Mouse (Mus musculus) cerebellum, postnatal 4 days (tissue): ENCODE results near the gene Mettl7a1.
"Not testable (repeated sequence)": the region's sequence is repeated elsewhere in the genome, so short reads cannot be mapped to it uniquely, and the experiment has no call there.

Experiments
- DNase-seq, 2 experiments: peaks; one replicate each; pipeline ENCODE4 v3.0.0; 2022; ENCODE audit warnings: low spot score in 2 of 2, mixed read lengths in 1 of 2

Mettl7a1 gene

DNA sequence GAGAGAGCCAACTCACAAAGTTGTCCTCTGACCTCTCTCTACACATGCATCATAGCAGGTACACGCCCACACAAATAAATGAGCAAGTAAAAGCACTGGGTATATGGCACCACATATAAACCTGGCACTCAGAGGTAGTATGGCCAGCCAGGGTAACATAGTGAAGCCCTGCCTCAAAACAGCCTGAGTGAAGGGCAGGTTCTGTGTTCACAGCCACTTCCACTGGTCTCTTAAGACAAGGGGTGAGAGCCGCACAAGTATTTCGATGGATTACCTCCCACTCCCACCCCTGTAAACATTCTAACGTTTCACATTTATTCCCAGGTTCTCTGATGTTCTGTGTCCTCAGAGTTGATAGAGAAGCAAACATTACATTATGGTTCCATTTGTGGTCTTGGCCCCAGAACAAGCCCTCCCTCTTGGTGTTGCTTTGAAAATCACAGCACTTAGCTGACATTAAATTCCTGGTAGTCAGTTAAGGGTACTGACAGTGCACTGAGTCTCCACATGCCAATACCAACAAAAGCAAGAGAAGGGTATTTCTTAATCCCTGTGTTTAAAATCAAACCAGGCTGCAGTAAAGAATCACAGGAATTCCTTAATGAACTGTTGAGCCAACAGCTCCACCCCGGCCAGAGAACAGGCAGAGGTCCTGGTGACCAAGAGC is 37.5 kb downstream of the Mettl7a1 start:
- not testable (repeated sequence) for DNase-seq

DNA sequence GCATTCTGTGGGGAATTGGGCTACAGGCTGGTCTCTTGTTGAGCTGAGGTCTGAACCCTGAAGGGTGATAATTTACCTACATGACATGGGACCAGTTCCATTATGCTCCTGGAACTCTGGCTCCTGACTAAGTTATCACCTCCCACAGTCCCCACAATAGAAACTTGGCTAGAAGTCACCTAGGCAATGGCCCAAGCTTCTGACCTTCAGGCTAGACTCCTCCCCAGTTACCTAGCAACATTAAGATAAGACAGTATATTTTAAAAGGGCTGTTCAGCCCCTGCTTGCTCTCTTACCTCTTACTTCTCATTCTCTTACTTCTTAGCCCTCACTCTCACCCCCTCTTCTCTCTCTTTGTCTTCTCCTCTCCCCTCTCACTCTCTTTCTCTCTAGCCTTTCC is 41.5 kb downstream of the Mettl7a1 start:
- DNase-seq = no peak

DNA sequence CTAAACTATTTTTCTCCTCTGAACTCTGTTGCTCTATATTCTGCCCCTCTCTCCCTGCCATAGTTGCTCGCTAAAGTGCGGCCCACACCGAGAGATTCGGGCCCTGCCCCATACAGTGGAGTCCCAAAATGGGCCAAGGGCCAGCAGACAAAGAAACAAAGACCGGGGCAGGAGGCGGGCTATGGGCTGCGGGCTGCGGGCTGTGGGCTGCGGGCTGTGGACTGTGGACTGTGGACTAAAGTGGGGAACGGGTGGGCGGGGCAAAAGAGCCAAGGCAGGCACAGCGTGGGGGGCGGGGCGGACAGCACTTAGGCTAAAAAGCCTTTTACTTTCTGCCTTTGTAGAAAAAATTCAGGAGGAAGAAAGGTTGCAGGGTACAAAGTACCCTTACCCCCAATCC is 42.8 kb downstream of the Mettl7a1 start:
- no peak for DNase-seq

DNA sequence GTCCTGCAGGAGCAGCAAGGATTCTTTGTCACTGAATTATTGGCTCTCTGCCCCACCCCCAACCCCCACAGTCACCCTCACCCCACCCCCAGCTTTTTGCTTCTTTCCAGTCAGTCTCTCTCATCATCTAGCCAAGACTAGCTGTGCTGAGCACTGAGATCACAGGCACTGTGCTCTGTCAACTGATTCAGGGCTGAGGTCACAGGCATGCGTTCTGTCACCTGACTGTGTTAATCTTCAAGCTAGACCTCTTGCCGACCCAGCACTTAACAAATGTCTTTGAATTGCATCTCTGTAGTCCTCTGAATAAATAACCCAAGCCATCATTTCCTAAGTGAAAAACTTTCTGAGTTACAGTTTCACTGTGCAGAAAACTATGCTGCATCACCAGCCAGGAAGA is 45.6 kb downstream of the Mettl7a1 start:
- DNase-seq = no peak

DNA sequence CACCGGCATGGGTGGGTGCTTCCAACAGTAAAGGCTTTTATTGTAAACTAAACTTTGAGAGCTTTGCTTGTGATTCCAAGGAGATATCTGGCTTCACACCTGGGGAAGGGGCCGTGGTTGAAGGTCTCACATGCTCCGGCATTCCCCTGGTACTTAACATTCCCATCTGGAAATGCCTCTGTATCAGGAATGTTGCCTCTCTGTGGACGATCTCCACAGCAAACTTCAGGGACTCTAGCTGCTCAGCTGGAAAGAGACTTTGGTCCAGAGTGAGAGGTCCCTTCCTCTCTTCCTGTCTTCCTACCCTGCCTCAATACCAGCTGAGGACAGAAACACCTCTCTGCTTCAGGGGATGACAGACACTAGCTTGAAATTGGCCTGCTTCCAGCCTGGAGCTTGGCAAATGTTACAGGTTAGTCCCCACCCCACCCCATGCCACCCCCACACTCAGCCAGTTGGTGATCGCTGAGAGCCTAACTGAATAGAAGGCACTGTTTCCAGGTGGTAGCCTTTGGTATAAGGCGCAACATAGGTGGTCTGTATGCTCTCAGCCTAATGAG is 47.6 kb downstream of the Mettl7a1 start:
- no peak for DNase-seq

DNA sequence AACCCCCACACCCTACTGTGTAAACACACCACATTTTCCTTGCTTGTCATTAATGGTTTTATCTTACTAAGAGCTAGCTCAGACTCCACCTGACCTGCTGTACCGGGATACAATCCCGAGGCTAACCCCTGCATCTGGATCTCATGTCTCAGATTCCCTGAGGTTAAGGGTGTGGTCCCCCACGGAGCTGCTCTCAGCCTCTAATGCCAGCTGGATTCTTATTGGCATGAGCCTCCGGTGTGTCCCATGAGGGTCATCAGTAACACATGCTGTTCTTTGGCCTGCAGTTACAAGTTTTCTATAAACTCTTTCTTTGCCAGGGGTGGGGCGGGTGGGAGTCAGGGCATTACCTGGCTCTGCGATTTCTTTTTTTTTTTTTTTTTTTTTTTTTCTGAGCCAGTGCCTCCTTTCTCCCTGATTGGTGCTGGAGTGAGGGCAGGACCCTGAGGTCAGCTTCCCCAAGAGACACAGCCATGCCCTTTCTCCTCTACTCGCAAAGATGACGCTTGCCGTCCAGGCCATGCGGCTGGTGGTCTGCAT is 48.8 kb downstream of the Mettl7a1 start, which contains the start of the genes Methig1 and Mettl7a2:
Gene Methig1 (plus strand): TSS at position 439 of the 540 bp plus-strand sequence.
Gene Mettl7a2 (plus strand): TSS at position 490 of the 540 bp plus-strand sequence.
- DNase-seq = no peak

DNA sequence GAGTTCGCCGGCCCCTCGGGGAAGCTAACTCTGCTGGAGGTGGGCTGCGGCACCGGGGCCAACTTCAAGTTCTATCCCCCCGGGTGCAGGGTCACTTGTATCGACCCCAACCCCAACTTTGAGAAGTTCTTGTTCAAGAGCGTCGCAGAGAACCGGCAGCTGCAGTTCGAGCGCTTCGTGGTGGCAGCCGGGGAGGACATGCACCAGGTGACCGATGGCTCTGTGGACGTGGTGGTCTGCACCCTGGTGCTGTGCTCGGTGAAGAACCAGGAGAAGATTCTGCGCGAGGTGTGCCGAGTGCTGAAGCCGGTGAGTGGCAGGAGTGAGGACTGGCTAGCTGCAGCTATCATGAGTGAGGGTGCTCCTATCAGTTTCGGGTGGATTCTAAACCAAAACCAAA is 49.5 kb downstream of the Mettl7a1 start:
- not testable (repeated sequence) for DNase-seq

DNA sequence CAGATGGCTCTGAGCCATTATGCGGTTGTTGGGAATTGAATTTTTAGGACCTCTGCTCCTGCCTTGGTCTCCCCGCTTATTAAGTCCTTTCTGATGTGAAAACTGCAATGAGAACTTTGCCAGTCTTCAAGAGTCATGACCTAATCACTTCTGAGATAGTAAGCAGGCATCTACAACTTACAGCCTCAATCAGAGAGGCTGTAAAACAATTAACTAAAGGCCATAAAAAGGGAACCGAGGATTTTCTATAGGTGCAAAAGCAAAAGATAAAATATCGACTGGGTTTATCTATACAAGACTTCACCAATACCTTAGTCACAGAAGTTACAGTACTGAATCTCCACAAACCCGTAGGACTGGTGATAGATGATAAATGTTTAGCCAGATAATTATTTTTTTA is 51.9 kb downstream of the Mettl7a1 start:
- no peak for DNase-seq

DNA sequence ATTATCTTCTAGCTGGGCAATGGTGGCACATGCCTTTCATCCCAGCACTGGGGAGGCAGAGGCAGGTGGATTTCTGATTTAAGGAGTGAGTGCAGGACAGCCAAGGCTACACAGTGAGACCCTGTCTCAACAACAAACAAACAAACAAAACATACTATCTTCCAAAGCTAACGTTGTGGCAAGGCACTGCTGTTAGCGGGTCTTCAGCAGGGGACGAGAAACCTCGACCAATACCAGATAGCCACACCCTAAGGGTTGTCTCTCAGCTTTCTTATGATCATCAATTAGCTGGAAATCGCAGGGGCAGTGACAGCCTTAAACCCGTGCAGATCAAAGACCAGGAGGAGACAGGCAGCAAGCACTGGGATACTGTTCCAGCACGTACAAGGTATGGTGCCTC is 60.3 kb downstream of the Mettl7a1 start, which contains the start of gene Higd1c:
Gene Higd1c (plus strand): TSS at position 301 of the 400 bp plus-strand sequence.
- DNase-seq = no peak

DNA sequence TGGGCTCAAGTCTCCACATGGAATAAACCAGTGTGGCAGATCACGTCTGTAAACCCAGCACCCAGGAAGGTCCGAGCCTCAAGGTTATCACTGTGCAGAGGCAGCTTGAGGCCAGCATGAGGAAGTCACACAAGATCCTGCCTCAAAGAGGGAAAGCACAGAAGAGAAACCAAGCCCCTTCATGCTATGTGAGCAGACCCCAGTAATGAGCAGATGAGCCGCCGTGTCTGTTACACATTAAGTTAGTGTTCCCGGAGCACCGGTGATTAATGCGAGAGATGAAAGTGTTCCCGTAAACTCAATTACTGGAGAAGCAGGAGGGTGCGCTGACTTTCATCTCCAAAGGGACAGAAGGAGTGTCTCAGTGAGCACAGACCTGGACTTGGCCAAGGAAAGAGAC is 62.0 kb downstream of the Mettl7a1 start:
- DNase-seq = not testable (repeated sequence)

DNA sequence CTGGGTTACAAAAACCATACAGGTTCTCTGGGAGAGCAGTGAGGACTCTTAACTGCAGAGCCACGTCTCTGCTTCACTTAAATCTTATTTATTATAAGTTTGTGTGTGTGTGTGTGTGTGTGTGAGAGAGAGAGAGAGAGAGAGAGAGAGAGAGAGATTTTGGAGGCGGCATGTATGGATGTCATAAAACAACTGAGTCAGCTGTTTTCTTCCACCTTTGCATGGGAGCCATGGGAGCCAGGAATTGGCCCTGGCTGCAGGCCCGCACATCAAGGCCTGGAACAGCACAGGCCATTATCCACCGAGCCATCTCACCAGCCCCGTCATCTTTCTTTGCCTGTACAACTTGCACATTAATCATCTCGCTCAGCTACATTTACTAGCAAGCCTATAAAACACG is 63.2 kb downstream of the Mettl7a1 start:
- no peak for DNase-seq

DNA sequence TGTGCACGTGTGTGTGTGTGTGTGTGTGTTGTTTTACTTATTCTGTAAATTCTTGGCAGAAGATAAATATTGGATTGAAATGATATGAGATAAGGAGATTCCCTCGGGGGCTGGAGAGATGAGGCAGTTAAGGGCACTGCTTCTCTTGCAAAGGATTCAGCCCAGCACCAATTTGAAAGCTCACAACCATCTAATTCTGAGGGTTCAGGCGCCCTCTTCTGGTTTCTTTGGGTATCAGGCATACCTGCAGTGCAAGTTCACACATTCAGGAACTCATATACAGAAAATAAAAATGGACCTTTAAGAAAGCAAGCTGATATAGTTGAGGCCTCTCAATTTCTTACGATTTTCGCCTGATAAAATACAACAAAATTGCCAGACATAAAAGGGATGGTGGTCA is 71.1 kb downstream of the Mettl7a1 start:
- DNase-seq = peak; percentile 41 to 69

DNA sequence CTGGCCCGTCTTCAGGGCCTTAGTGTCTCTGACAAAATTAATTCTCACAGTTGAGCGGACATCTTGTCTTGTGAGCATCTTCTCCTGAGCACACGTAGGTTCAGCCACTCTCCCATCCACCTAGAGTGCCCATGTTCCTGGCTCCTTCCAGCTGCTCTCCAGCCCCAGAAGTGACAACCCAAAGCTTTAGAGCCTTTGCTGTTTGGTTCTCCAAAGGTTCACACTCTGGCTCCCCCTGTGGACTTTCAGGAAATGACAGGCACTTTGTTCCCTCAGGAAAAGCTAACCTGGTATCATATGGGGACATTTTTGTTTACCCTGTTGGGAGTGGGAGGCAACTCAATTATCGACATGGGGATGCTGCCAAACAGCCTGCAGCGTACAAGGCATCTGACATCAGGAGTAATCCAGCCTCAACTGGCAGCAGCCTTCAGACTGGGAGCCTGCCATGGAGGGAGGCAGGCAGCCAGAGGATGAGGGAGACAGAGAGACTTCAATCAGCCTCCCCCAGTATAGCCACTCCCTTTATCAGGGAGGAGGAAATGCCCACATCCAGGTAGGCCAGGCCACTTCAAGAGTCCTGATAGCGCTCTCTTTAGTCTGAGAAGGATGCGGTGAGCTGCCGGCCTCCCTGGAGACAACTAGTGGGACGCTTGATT is 74.0 kb downstream of the Mettl7a1 start:
- peak in 1 of 2 experiments; percentile 43 for DNase-seq
